Mouse (Mus musculus) hindbrain, embryonic 10.5 days (tissue): ENCODE measurements around the gene Add2. TPM values are rescaled to one million over a fixed set of nuclear protein-coding genes. Genes with fewer than 3 reads are reported as not detected.

Experiments used
- DNase-seq: peaks from one replicate; pipeline ENCODE4 v3.0.0-alpha.2; 2017; ENCODE audit warnings: low spot score
- H3K27ac ChIP-seq: fragments of 300-500 bp; sonication (generic); 2 replicates; pipeline ENCODE4 v1.5.1; 2016; ENCODE audit warnings: mild to moderate bottlenecking, moderate library complexity
- H3K27me3 ChIP-seq: fragments of 300-500 bp; sonication (generic); 2 replicates; pipeline ENCODE4 v1.6.1; 2016; ENCODE audit warnings: mild to moderate bottlenecking; ENCODE audit not compliant: poor library complexity, insufficient read depth, severe bottlenecking
- H3K36me3 ChIP-seq: fragments of 300-500 bp; sonication (generic); 2 replicates; pipeline ENCODE4 v1.6.1; 2016; ENCODE audit warnings: mild to moderate bottlenecking, moderate library complexity
- H3K4me1 ChIP-seq: fragments of 300-500 bp; sonication (generic); replicated peaks from 2 replicates; pipeline ENCODE4 v1.6.1; 2016; ENCODE audit warnings: mild to moderate bottlenecking
- H3K4me3 ChIP-seq: fragments of 300-500 bp; sonication (generic); 2 replicates; pipeline ENCODE4 v1.5.1; 2016; ENCODE audit warnings: mild to moderate bottlenecking, moderate library complexity
- H3K9me3 ChIP-seq: fragments of 300-500 bp; sonication (generic); 2 replicates; pipeline ENCODE4 v1.6.1; 2016; ENCODE audit warnings: mild to moderate bottlenecking, moderate library complexity
- WGBS: fragments of 180-500 bp; shearing (Covaris S2); methylation state at CpG from one replicate; pipeline ENCODE4 v1.1.7; 2016; 5-methylcytosine and 5-hydroxymethylcytosine counted together
- polyA plus RNA-seq: library from polyadenylated mRNA; unstranded; fragments of >200 nt; fragmentation: Nextera tagmentation; extraction: Ambion mirVana; gene quantifications from 2 replicates; pipeline ENCODE4 v1.2.1, GENCODE M21; 2016

Gene Add2
- polyA plus RNA-seq, 1 experiment from 2014 or later, result 84.1 TPM

- 83% methylated on average over 3 of the region's 3 CpGs for WGBS
- H3K36me3 ChIP-seq, result no peaks in the 10 kb centered on the region
- H3K4me3 ChIP-seq, result no peak overlapping the region
- no peaks in the 10 kb centered on the region for H3K9me3 ChIP-seq
- no peaks in the 10 kb centered on the region for H3K27me3 ChIP-seq
- DNase-seq, result no peak
- peaks cover 37% of the 10 kb centered on the region for H3K4me1 ChIP-seq
- no peak overlapping the region for H3K27ac ChIP-seq
Measured at GRCm38 (mm10) chr6:86073882-86074281, 45.4 kb downstream of the Add2 start.

GRCm38 (mm10) chr6:86074538-86075204 lies 46.2 kb downstream of the Add2 start:
- Histone ChIP-seq H3K9me3 (no peaks in the 10 kb centered on the region), H3K27ac (no peak overlapping the region), H3K4me3 (no peak overlapping the region), H3K36me3 (no peaks in the 10 kb centered on the region), H3K27me3 (no peaks in the 10 kb centered on the region), H3K4me1 (peaks cover 36% of the 10 kb centered on the region)
- 86% methylated on average over 8 of the region's 8 CpGs for WGBS
- no peak for DNase-seq

- no peaks in the 10 kb centered on the region for H3K36me3 ChIP-seq
- no peaks in the 10 kb centered on the region for H3K9me3 ChIP-seq
- DNase-seq, result no peak
- H3K27ac ChIP-seq, result no peak overlapping the region
- no peaks in the 10 kb centered on the region for H3K27me3 ChIP-seq
- H3K4me1 ChIP-seq, result peaks cover 38% of the 10 kb centered on the region
- no peak overlapping the region for H3K4me3 ChIP-seq
- 93% methylated on average over 2 of the region's 2 CpGs for WGBS
Measured at GRCm38 (mm10) chr6:86076525-86076924, 48.0 kb downstream of the Add2 start.

- WGBS, result 79% methylated on average over 5 of the region's 5 CpGs
- Histone ChIP-seq H3K4me3 (no peak overlapping the region), H3K4me1 (peaks cover 38% of the 10 kb centered on the region), H3K36me3 (peaks cover under 1% of the 10 kb centered on the region; the same call in 1 of the 2 replicates), H3K9me3 (no peaks in the 10 kb centered on the region), H3K27ac (peak overlapping the region; percentile 30; the same call in 1 of the 2 replicates), H3K27me3 (no peaks in the 10 kb centered on the region)
- DNase-seq, result no peak
Measured at GRCm38 (mm10) chr6:86077880-86078279, 49.4 kb downstream of the Add2 start.

- Histone ChIP-seq H3K4me1 (peaks cover 38% of the 10 kb centered on the region), H3K27me3 (no peaks in the 10 kb centered on the region), H3K9me3 (no peaks in the 10 kb centered on the region), H3K36me3 (peaks cover 7% of the 10 kb centered on the region; the same call in 1 of the 2 replicates), H3K27ac (peak overlapping the region; percentile 30), H3K4me3 (no peak overlapping the region)
- WGBS, result 96% methylated on average over 1 of the region's 1 CpGs
- no peak for DNase-seq
Measured at GRCm38 (mm10) chr6:86078361-86079010, 50.0 kb downstream of the Add2 start.

- peaks cover 7% of the 10 kb centered on the region; the same call in 1 of the 2 replicates for H3K36me3 ChIP-seq
- no peaks in the 10 kb centered on the region for H3K9me3 ChIP-seq
- no peak for DNase-seq
- H3K4me1 ChIP-seq, result peaks cover 30% of the 10 kb centered on the region; the same call in 1 of the 2 replicates
- no peak overlapping the region for H3K4me3 ChIP-seq
- no peaks in the 10 kb centered on the region for H3K27me3 ChIP-seq
- no peak overlapping the region for H3K27ac ChIP-seq
Measured at GRCm38 (mm10) chr6:86079323-86079722, 50.8 kb downstream of the Add2 start.

- Histone ChIP-seq H3K4me3 (no peak overlapping the region), H3K36me3 (peaks cover 23% of the 10 kb centered on the region; the same call in 1 of the 2 replicates), H3K4me1 (0 out of 2 replicates have a peak, but pooled peaks cover 2% of the 10 kb centered on the region), H3K9me3 (no peaks in the 10 kb centered on the region), H3K27ac (no peak overlapping the region), H3K27me3 (no peaks in the 10 kb centered on the region)
- WGBS, result 63% methylated on average over 6 of the region's 6 CpGs
- peak; percentile 75 for DNase-seq
Measured at GRCm38 (mm10) chr6:86085518-86085917, 57.0 kb downstream of the Add2 start.

- no peak overlapping the region for H3K4me3 ChIP-seq
- H3K27ac ChIP-seq, result no peak overlapping the region
- DNase-seq, result no peak
- no peaks in the 10 kb centered on the region for H3K27me3 ChIP-seq
- 78% methylated on average over 9 of the region's 9 CpGs for WGBS
- H3K9me3 ChIP-seq, result no peaks in the 10 kb centered on the region
- peaks cover 23% of the 10 kb centered on the region; the same call in 1 of the 2 replicates for H3K36me3 ChIP-seq
- H3K4me1 ChIP-seq, result no peaks in the 10 kb centered on the region
Measured at GRCm38 (mm10) chr6:86086851-86087571, 58.5 kb downstream of the Add2 start.

GRCm38 (mm10) chr6:86087813-86088212 lies 59.3 kb downstream of the Add2 start:
- Histone ChIP-seq H3K27me3 (no peaks in the 10 kb centered on the region), H3K4me1 (0 out of 2 replicates have a peak, but pooled peaks cover 2% of the 10 kb centered on the region), H3K36me3 (peaks cover 29% of the 10 kb centered on the region), H3K4me3 (no peak overlapping the region), H3K9me3 (no peaks in the 10 kb centered on the region), H3K27ac (no peak overlapping the region)
- DNase-seq, result no peak
- 53% methylated on average over 3 of the region's 3 CpGs for WGBS

GRCm38 (mm10) chr6:86094202-86094838 lies 65.8 kb downstream of the Add2 start:
- DNase-seq, result no peak
- Histone ChIP-seq H3K9me3 (no peaks in the 10 kb centered on the region), H3K36me3 (peaks cover 42% of the 10 kb centered on the region), H3K4me3 (no peak overlapping the region), H3K27me3 (no peaks in the 10 kb centered on the region), H3K27ac (no peak overlapping the region), H3K4me1 (peaks cover 40% of the 10 kb centered on the region)
- 72% methylated on average over 10 of the region's 10 CpGs for WGBS

GRCm38 (mm10) chr6:86095518-86095917 lies 67.0 kb downstream of the Add2 start:
- DNase-seq, result no peak
- Histone ChIP-seq H3K9me3 (no peaks in the 10 kb centered on the region), H3K36me3 (peaks cover 42% of the 10 kb centered on the region), H3K27me3 (no peaks in the 10 kb centered on the region), H3K4me3 (no peak overlapping the region), H3K27ac (no peak overlapping the region), H3K4me1 (peaks cover 40% of the 10 kb centered on the region)
- 83% methylated on average over 5 of the region's 5 CpGs for WGBS

- H3K9me3 ChIP-seq, result no peaks in the 10 kb centered on the region
- H3K36me3 ChIP-seq, result peaks cover 51% of the 10 kb centered on the region
- 92% methylated on average over 10 of the region's 10 CpGs for WGBS
- no peaks in the 10 kb centered on the region for H3K27me3 ChIP-seq
- H3K27ac ChIP-seq, result no peak overlapping the region
- DNase-seq, result no peak
- peaks cover 45% of the 10 kb centered on the region for H3K4me1 ChIP-seq
- H3K4me3 ChIP-seq, result no peak overlapping the region
Measured at GRCm38 (mm10) chr6:86096733-86097132, 68.3 kb downstream of the Add2 start.
